Mouse (Mus musculus): ENCODE measurements around the gene Sgca. TPM values are rescaled to one million over a fixed set of nuclear protein-coding genes. Genes with fewer than 3 reads are reported as not detected.
A peak's percentile ranks its signal among the peaks of the same experiment; 100 is the strongest.

Sgca gene
- total RNA-seq, 2 experiments from 2014 or later = 0.95 to 0.99 TPM

DNA sequence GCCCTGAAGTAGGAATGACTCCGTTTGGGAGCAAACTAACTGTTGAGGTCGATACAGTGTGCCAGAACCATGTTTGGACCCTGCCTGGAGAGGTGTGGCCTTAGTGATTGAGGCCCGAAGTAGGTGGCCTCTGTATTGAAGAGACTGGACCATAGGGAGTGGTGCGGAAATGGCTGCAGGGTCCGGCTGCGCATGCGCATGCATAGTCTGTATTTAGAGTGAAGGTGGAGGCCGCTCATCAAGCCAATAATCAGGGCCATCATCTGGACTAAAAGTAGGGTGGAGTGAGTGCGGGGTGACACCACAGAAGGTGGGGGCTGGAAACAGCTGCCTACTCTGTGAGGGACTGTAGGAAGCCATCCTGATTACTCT is 18.4 kb downstream of the Sgca start:
- DNase-seq (ENCODE audit: low spot score in 2 of 2) = no peak

GRCm38 (mm10) chr11:94955103-94955502 is 21.0 kb downstream of the Sgca start:
- DNase-seq (ENCODE audit: low spot score in 2 of 2) = no peak

DNA sequence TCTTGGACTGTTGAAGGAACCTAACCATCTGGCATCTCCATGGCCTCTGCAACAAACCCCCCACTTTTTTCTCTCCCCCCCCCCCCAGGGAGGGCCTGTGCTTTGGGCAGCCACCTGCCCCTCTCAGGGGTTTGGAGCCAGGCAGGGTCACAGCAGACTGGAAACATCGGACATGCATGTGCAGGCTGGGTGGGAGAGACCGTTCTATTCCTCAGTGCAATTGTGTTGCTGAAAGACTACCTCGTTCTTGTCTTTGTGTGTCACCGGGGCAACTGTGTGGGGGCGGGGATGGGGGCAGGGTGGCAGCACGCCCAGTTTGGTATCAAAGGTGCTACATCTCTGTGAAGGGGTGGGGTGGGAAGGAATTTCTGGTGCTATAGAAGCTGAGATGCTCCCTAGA is 24.0 kb downstream of the Sgca start:
- no peak for DNase-seq (ENCODE audit: low spot score in 2 of 2)

DNA sequence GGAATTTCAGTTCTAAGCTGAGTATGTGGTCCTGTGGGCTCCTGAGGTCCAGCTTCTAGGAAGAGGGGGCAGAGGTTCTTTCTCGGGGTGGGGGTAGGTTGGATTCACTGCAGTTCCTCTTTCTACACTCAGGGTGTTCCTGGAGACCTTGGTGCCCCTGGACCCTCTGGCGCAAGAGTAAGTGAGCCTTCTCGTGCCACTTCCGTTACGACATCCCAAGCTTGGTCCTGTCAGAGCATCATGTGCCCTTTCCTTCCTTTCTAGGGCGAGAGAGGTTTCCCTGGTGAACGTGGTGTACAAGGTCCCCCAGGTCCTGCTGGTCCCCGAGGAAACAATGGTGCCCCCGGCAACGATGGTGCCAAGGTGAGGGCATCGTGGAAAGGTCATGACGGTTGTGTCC is 30.9 kb downstream of the Sgca start:
- no peak for DNase-seq (ENCODE audit: low spot score in 2 of 2)

- no peak for DNase-seq (ENCODE audit: low spot score in 2 of 2)
Observed at GRCm38 (mm10) chr11:94944295-94944694, 31.8 kb downstream of the Sgca start.

DNA sequence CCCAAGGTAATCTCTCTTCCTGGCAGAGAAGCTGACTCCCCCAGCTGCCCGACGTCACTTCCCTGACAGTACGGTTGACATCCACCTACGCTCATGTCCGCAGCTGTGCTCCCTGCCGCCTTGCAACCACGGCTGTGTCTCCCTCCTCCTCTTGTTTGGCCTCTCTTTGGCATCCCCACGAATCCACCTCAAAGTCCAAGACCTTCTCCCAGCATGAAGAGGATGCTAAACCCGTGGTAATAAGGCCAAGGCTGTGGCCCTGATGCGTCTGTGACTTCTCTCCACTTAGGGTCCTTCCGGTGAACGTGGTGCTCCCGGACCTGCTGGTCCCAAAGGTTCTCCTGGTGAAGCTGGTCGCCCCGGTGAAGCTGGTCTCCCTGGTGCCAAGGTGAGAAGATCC is 33.1 kb downstream of the Sgca start:
- no peak for DNase-seq (ENCODE audit: low spot score in 2 of 2)

DNA sequence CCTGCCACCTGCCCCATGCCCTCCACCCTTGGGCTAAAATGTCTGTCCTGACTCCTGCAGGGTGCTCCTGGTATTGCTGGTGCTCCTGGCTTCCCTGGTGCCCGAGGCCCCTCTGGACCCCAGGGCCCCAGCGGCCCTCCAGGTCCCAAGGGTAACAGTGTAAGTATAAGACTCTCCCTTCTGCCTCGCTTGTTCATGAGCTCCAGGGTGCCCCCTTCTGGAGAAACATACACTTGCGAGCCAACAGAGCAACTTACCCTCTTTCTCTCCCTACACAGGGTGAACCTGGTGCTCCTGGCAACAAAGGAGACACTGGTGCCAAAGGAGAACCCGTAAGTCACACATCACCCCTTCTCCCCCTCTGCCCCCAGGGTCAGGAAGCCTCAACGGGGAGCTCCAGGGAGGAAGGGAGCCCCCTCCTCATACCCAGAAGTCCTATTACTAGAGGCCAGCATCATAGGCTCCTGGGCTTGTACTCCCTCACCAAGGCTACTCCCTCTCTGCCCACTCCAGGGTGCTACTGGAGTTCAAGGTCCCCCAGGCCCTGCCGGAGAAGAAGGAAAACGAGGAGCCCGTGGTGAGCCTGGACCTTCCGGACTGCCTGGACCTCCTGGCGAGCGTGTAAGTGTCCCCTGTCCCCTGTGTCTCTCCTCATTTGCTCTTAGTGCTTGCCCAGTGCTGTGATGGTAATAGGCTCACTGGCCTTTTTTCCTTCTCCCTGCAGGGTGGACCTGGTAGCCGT is 33.7 kb downstream of the Sgca start:
- DNase-seq (ENCODE audit: low spot score in 2 of 2) = no peak

- no peak for DNase-seq (ENCODE audit: low spot score in 2 of 2)
Observed at GRCm38 (mm10) chr11:94941776-94942175, 34.4 kb downstream of the Sgca start.

- DNase-seq (ENCODE audit: low spot score in 2 of 2) = no peak
Observed at GRCm38 (mm10) chr11:94941121-94941520, 35.0 kb downstream of the Sgca start.

DNA sequence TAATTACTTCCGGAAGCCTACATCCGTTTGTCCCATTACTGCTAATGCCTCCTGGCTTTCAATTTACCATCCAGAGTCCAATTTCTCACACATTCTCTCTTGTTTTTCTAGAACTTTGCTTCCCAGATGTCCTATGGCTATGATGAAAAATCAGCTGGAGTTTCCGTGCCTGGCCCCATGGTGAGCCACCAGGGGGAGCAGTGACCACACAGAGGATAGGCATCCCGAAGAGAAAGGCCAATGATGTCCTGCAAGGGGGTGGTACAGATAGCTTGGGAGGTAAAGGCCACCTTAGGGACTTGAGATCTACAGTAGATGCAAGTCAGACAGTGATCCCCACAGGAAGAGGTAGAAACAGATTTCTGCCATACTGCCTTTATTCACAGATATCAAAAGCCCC is 36.8 kb downstream of the Sgca start:
- DNase-seq (ENCODE audit: low spot score in 2 of 2) = peak; percentile 78 to 84

DNA sequence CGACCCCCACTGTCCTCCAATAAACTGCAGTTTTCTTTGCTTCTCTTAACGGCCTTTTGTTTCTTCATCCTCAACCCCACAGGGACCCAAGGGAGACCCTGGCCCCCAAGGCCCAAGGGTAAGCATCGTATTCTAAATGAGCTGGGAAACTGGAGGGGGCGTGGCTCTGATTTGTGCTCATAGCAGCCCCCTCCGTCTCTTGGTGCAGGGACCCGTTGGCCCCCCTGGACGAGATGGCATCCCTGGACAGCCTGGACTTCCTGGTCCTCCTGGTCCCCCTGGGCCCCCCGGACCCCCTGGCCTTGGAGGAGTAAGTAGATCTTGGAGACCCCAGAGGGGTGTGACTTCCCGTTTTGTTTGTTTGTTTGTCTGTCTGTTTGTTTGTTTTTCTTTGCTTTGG is 37.8 kb downstream of the Sgca start:
- no peak for DNase-seq (ENCODE audit: low spot score in 2 of 2)

GRCm38 (mm10) chr11:94937787-94938186 is 38.3 kb downstream of the Sgca start:
- DNase-seq (ENCODE audit: low spot score in 2 of 2) = no peak

GRCm38 (mm10) chr11:94937335-94937781 is 38.8 kb downstream of the Sgca start:
- no peak for DNase-seq (ENCODE audit: low spot score in 2 of 2)

GRCm38 (mm10) chr11:94936851-94937295 is 39.3 kb downstream of the Sgca start:
- DNase-seq (ENCODE audit: low spot score in 2 of 2) = peak; percentile 85 to 88

GRCm38 (mm10) chr11:94936045-94936444 is 40.1 kb downstream of the Sgca start, which contains the start of gene Col1a1:
TSS of gene Col1a1 (plus strand) at chr11:94936224.
- no peak for DNase-seq (ENCODE audit: low spot score in 2 of 2)

- no peak for DNase-seq (ENCODE audit: low spot score in 2 of 2)
Observed at GRCm38 (mm10) chr11:94934526-94934925, 41.6 kb downstream of the Sgca start.

- DNase-seq (ENCODE audit: low spot score in 2 of 2) = no peak
Observed at GRCm38 (mm10) chr11:94933584-94933983, 42.5 kb downstream of the Sgca start.

DNA sequence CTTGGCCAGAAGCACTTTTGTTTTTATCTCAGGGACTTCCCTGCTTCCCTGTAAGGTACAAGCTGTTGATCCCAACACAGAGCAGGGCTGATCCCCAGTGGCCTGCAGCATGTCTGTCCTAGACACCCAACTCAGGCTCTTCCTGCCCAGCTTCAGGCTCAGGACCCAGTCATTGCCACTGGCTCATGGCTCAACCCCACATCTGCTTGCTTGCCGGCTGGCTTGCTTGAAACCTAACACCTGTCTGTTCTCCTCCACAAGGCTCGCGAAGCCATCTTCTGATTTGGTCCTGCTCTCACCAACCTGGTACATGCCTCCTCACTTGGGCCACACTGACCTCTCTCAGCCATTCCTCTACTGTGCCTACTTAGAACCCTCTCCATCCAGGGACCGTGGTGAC is 46.0 kb downstream of the Sgca start:
- no peak for DNase-seq (ENCODE audit: low spot score in 2 of 2)

- DNase-seq (ENCODE audit: low spot score in 2 of 2) = no peak
Observed at GRCm38 (mm10) chr11:94929599-94929998, 46.5 kb downstream of the Sgca start.

- no peak for DNase-seq (ENCODE audit: low spot score in 2 of 2)
Observed at GRCm38 (mm10) chr11:94928820-94929219, 47.3 kb downstream of the Sgca start.

DNA sequence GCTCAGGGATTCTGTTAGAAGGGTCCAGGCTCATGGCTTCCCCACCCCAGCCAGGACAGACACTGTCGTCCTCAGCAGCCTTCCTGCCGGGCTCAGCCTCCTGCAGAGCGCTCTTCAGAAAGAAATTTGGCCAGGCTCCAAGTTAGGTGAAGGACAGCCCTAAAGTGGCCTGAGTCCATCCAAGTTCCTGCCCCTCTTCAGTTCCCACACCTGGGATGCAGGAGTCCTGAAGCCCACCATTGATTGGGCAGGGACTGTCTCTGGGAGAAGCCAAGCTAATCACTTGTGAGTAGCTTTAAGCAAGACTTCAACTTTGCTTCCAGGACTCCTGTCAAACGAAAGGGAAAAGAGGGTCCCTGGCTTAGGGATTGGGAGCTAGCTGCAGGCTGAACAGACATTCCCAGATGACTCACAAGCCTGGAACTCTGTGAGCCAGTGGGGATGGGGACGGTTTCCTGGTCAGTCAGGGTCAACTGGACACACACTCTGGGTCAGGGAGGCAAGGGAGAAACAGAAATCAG is 48.3 kb downstream of the Sgca start:
- no peak for DNase-seq (ENCODE audit: low spot score in 2 of 2)

- DNase-seq (ENCODE audit: low spot score in 2 of 2) = no peak
Observed at GRCm38 (mm10) chr11:94926431-94926830, 49.7 kb downstream of the Sgca start.

- DNase-seq (ENCODE audit: low spot score in 2 of 2) = no peak
Observed at GRCm38 (mm10) chr11:94924977-94925376, 51.1 kb downstream of the Sgca start.

Data from layer of hippocampus, postnatal 14 days (tissue).